ENCODE assay signal across 24 mouse cellular contexts in the genomic region with DNA sequence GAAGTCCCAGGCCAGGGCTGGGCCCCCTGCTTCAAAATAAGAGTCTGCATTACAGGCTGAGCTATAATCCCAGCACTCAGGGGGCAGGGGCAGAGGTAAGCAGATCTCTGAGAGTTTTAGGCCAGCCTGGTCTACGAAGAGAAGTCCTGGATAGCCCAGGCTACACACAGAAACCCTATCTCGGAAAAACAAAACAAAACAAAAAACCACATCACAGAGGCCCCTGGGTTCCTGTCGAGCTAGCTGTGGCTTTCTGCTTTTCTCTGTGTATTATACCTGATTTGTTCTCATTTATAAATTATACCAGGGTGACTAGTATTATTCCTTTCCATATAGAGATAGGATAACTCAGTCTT.
A peak's percentile ranks its signal among the peaks of the same experiment; 100 is the strongest.
DNase-seq lines count a peak whose midpoint lies in the region; ATAC-seq and TF ChIP-seq lines count a peak whose summit lies in the region.
"Had no signal": no experiment of that assay in that cellular context is flagged by ENCODE, and none has a peak within 500 bp of the region (broad histone marks: within the 10 kb centered on the region; RNA-seq: fewer than 3 reads in every experiment).

No protein-coding gene starts in this region.

- no peaks in the 10 kb centered on the region for H3K27me3 ChIP-seq in heart, embryonic 13.5 days (replicated peaks)
- H3K27me3 ChIP-seq in small intestine, adult 2 months (ENCODE audit: control insufficient read depth, insufficient read depth, low read length), result no peaks in the 10 kb centered on the region
- H3K27me3 ChIP-seq: embryonic facial prominence, embryonic 12.5 days; neural tube, embryonic 15.5 days; stomach, embryonic 15.5 days had no signal

- DNase-seq in heart, postnatal 4 days, result no peak
- DNase-seq in thymus, postnatal 0 days (ENCODE audit: low spot score), result peak; percentile 58
- no peak for DNase-seq in thymus, postnatal 4 days
- no peak for DNase-seq in kidney, adult 8-10 months
- DNase-seq in ovary, postnatal 14 days (ENCODE audit: low spot score), result no peak
- DNase-seq: adrenal gland, adult 8-10 months; cerebellum, adult 11 months; cerebellum, adult 9-11 months; embryo, embryonic 11 days; forebrain, postnatal 0 days; layer of hippocampus, postnatal 36 days; liver; lung, adult 2 months; lung, postnatal 10 days; midbrain, embryonic 14.5 days had no signal

- H3K36me3 ChIP-seq in heart, embryonic 13.5 days, result peaks cover 13% of the 10 kb centered on the region
- H3K36me3 ChIP-seq in small intestine, adult 2 months (ENCODE audit: control insufficient read depth, insufficient read depth, low read length), result peaks cover 13% of the 10 kb centered on the region
- H3K36me3 ChIP-seq: neural tube, embryonic 15.5 days had no signal

- H3K4me2 ChIP-seq in heart, embryonic 13.5 days, result peak overlapping the region; percentile 20; the same call in 1 of the 2 replicates
- H3K4me2 ChIP-seq: embryonic facial prominence, embryonic 12.5 days; hindbrain, embryonic 14.5 days; neural tube, embryonic 15.5 days; stomach, embryonic 15.5 days had no signal

- no peak for TF ChIP-seq CTCF in small intestine, adult 2 months (IDR thresholded peaks at IDR 0.05; ENCODE audit: extremely low read depth, insufficient read length, insufficient replicate concordance, low read depth, low read length)

- peaks cover 26% of the 10 kb centered on the region for H3K4me1 ChIP-seq in heart, embryonic 13.5 days
- peaks cover 6% of the 10 kb centered on the region; the same call in 1 of the 2 replicates for H3K4me1 ChIP-seq in brown adipose tissue, adult 24 weeks (ENCODE audit: control insufficient read depth, insufficient read depth, insufficient read length, low read length)
- H3K4me1 ChIP-seq in small intestine, adult 2 months (ENCODE audit: control insufficient read depth, insufficient read depth, insufficient read length, low read length), result peaks cover 5% of the 10 kb centered on the region
- H3K4me1 ChIP-seq: stomach, embryonic 15.5 days had no signal

- no peak for ATAC-seq in heart, embryonic 13.5 days (ENCODE audit: extremely low read depth, insufficient number of reproducible peaks, low FRiP score, low TSS enrichment)
- ATAC-seq: forebrain, postnatal 0 days had no signal

- no peak for TF ChIP-seq POLR2A in small intestine, adult 2 months (IDR thresholded peaks at IDR 0.05; ENCODE audit: low read depth, low read length)

- H3K27ac ChIP-seq in heart, embryonic 13.5 days (replicated peaks), result no peak overlapping the region
- H3K27ac ChIP-seq in brown adipose tissue, adult 24 weeks (replicated peaks; ENCODE audit: low read depth, low read length), result peak overlapping the region; percentile 40; the same call in 1 of the 2 replicates
- H3K27ac ChIP-seq in small intestine, adult 2 months (ENCODE audit: insufficient read depth, low read depth, low read length), result peak overlapping the region; percentile 23; the same call in 1 of the 2 replicates
- H3K27ac ChIP-seq: embryonic facial prominence, embryonic 12.5 days; hindbrain, embryonic 14.5 days; liver, embryonic 14.5 days; macrophage; neural tube, embryonic 15.5 days; stomach, embryonic 15.5 days had no signal

- no peak overlapping the region for H3K4me3 ChIP-seq in heart, embryonic 13.5 days
- no peak overlapping the region for H3K4me3 ChIP-seq in brown adipose tissue, adult 24 weeks (ENCODE audit: insufficient read depth, low read depth, low read length)
- no peak overlapping the region for H3K4me3 ChIP-seq in small intestine, adult 2 months (ENCODE audit: low read depth, low read length)
- H3K4me3 ChIP-seq: embryonic facial prominence, embryonic 12.5 days; neural tube, embryonic 15.5 days; stomach, embryonic 15.5 days had no signal

- H3K9me3 ChIP-seq in heart, embryonic 13.5 days, result no peaks in the 10 kb centered on the region
- H3K9me3 ChIP-seq: embryonic facial prominence, embryonic 12.5 days; neural tube, embryonic 15.5 days; stomach, embryonic 15.5 days had no signal

- no peak overlapping the region for H3K9ac ChIP-seq in heart, embryonic 13.5 days
- H3K9ac ChIP-seq: embryonic facial prominence, embryonic 12.5 days; forebrain, postnatal 0 days; hindbrain, embryonic 14.5 days; liver, embryonic 14.5 days; neural tube, embryonic 15.5 days; stomach, embryonic 15.5 days had no signal

- WGBS in heart, embryonic 13.5 days, result 77% methylated on average over 3 of the region's 3 CpGs
- 78% methylated on average over 3 of the region's 3 CpGs for WGBS in small intestine, adult 2 months
